Mouse (Mus musculus) adrenal gland, adult 2 months (tissue): Measurements from ENCODE around the gene Ddx50. TPM values are rescaled to one million over a fixed set of nuclear protein-coding genes. Genes with fewer than 3 reads are reported as not detected.
A peak's percentile ranks its signal among the peaks of the same experiment; 100 is the strongest.

ENCODE experiments used
- DNase-seq: peaks from one replicate; pipeline ENCODE4 v3.0.0; 2021
- long read RNA-seq: library from polyadenylated mRNA; stranded (forward); transcript quantifications from one replicate; pipeline ENCODE4 v2.0.0, GENCODE M21; 2021
- polyA plus RNA-seq: library from polyadenylated mRNA; depleted of rRNA; stranded (reverse); fragments of >200 nt; gene quantifications from 2 replicates; pipeline ENCODE4 v1.2.3, GENCODE M21; 2012; rRNA removed
- total RNA-seq, 2 experiments: library from RNA; stranded (reverse); gene quantifications; 2 replicates each; pipeline ENCODE4 v1.2.3; 2021

The Ddx50 gene
- total RNA-seq: 100 to 1,000 TPM; 103 to 108 TPM
- 2.7 and 4.1 TPM in 2 replicates for polyA plus RNA-seq
- long read RNA-seq, transcript Ddx50-201 (15 exons, 2,535 nt): major isoform, 25 of 57 reads
- long read RNA-seq, partial matches to known transcripts: 3 of 57 reads
- long read RNA-seq, other reads (novel, unspliced or antisense): 29 of 57 reads

DNA sequence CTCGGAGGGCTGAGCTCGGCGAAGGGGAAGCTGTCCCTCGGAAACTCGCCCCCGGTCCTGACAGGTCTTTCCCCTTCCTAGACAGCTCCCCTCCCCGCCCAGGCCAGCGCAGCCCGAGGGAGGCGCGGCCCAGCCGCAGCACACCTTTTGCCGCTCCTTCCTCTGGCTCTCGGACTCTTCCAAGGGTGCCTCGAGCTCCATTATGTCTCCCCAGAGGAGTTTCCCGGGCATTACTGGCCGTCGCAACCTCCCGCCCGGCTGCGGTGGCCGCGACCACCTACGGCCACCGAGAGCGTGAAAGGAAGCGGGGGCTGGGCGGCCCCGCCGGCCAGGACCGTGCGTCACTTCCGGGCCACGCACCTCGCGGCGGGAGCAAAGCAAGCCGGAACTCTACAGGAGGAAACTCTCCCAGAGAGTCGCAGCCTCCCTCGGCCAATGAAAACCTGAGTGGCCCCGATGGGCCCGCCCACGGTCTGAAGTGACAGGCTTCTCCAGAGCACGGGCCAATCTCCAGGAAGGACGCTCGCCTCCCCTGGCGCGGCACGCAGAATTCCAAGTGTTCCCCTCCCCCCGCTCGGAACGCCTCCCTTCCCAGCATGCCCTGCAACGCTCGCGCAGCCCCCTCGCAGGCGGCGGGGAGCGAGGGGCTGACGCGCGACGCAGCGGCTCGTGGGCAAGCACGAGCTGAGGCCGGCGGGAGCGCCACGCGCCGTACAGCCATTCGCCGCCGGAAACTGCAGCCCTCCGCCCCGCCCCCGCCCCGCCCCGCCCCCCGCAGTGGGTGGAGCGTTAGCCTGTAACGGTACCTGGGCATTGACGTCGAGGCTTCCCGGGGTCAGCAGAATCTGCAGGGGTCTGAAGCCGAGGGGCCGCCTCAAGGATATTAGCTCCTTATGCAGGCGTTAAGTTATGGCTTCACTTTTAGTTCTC lies at the start of gene Ddx50:
Gene Ddx50 (minus strand): TSS at position 338 of the 930 bp plus-strand sequence.
- peak; percentile 99 for DNase-seq

- DNase-seq: no peak
These were observed 41.8 kb upstream of the Ddx50 start for GRCm38 (mm10) chr10:62692771-62693170.

- no peak for DNase-seq
These were observed 41.2 kb upstream of the Ddx50 start for GRCm38 (mm10) chr10:62692244-62692643.

DNA sequence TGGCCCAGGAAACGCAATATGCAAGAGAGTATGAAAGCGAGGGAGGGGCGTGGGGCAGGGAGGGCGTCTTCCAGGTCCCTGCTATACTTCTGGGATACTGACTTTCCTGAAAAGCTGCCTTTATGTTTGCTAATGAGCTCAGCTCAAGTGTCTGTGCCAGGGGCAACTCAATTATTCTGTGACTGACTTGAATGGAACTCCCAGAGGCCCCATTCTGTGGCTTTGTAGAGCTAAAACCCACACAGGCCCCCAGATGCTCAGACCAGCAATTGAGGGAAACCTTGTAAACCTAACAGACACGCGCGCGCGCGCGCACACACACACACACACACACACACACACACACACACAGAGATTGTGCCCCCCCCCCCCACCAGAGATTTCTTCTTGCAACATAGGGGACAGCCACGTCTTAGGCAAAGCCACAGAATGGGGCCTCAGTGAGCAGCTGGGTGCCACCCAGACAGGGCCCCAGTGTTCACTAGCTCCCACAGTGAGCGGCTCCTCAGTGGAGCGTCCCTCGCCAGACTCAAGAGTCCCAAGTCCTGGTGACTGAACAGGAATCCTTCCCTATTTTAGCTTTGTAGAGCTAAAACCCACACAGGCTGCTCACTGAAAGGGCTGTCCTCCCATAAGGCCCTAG lies 36.1 kb upstream of the Ddx50 start:
- no peak for DNase-seq

GRCm38 (mm10) chr10:62683043-62683442 lies 32.0 kb upstream of the Ddx50 start:
- DNase-seq: peak; percentile 20

DNA sequence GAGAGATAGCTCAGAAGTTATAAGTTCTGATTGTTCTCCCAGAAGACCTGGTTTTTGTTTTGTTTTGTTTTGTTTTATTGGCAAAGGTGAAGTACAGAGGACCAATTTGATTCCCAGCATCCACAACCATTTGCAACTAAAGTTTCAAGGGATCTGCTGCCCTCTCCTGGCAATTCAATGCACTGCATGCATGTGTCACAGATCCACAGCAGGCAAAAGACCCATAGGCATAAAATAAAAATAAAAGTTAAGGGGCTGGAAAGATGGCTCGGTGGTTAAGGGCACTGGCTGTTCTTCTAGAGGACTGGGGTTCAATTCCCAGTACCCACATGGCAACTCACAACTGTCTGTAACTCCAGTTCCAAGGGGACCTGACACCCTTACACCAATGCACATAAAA lies 28.8 kb upstream of the Ddx50 start:
- DNase-seq: no peak

DNA sequence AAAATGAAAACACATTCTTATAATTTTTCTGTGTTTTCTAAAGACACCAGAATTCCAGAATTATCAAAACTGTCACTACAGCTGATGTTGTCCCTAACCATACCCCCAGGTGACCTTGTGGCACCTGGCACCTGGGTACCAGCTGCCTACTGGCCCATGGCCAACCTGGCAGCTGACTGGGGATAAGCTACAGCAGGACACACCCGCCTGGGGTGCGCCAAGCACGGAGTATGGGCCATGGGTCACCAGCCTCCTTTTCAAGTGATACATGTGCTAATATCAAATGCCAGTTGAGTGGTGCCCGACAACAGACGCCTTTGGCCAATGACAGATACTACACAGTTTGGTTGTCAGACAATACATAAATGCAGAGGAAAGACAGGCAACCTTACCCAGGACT lies 26.3 kb upstream of the Ddx50 start:
- DNase-seq: no peak

DNA sequence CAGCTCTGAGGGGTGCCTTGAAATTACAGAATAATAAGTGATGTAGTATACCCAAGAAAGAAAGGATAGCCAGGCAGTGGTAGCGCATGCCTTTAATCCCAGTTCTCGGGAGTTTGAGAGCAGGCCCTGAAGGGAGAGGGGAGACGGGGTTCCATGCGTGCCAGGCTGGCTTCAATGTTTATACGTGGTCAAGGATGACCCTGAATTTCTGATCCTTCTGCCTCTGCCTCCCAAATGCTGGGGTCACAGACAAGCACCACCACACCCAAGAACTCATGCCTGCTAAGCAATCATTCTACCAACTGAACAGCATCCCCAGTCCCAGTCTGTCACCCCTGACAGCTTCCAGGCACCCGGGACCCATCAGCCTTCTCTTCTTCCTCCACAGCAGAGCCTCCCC lies 25.2 kb upstream of the Ddx50 start:
- DNase-seq: no peak

DNA sequence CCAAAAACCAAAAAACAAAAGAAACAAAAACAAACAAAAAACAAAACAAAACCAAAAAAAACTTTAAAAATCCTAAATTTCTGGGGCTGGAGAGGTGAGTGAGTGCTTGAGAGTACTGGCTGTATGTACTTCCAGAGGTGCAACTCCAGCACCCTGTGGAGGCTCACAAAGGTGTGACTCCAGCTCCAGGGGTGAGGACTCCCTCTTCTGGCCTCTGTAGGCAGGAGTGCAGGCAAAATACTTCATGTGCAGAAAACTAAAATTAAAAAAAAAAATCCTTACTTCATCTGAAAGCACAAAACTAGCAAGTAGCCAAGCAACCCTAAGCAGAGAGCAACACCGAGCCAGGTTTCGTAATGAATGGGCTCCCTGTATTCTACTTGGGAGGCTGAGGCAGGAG lies 21.3 kb upstream of the Ddx50 start:
- DNase-seq: no peak

- no peak for DNase-seq
These were observed 18.2 kb upstream of the Ddx50 start for GRCm38 (mm10) chr10:62669245-62669644.

GRCm38 (mm10) chr10:62668463-62668862 lies 17.4 kb upstream of the Ddx50 start:
- no peak for DNase-seq

GRCm38 (mm10) chr10:62668043-62668442 lies 17.0 kb upstream of the Ddx50 start:
- no peak for DNase-seq

GRCm38 (mm10) chr10:62664963-62665590 lies 14.1 kb upstream of the Ddx50 start:
- DNase-seq: peak; percentile 53

GRCm38 (mm10) chr10:62664171-62664570 lies 13.2 kb upstream of the Ddx50 start:
- no peak for DNase-seq

GRCm38 (mm10) chr10:62656711-62657110 lies 5.7 kb upstream of the Ddx50 start:
- no peak for DNase-seq

DNA sequence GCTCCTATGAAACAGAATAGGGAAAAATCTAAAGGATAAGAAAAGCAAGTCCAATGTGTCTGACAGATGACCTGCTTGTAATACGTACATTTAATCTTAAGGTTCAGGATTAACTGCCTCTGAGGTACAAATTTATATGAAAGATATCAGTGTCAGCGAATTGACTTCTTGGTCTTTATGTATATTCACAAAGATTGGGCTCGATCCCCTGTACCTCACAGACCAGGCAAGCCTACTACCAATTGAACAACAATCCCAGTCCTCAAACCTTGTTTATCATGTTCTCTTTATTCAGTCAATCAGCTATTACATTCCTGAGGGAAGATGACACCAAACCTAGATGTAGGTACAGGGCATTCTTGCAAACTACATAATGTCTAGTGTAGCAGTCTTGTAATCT lies 943 bp upstream of the Ddx50 start:
- DNase-seq: no peak

DNA sequence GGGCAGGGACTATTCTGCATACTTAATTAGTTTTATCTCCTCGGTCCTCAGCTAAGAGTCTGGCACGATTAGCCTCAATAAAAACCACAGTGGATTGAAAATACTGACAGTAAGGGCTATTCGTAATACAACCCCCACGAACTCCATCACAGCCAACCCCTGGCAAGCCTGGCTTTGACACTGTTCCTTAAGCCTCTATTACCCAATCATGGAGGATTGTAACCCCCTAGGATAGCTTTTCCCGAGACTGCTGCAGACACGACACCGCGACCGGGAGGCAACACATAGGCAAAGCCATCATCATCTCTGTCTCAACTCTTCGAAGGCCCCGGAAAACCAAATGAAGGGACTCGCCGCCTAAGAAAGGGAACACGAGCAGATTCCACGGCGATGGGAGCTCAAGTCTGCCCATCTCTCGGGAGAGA lies 648 bp downstream of the Ddx50 start:
- no peak for DNase-seq

- no peak for DNase-seq
These were observed 46.9 kb downstream of the Ddx50 start for GRCm38 (mm10) chr10:62604161-62604560.

- DNase-seq: no peak
These were observed 47.6 kb downstream of the Ddx50 start for GRCm38 (mm10) chr10:62603233-62604030.

DNA sequence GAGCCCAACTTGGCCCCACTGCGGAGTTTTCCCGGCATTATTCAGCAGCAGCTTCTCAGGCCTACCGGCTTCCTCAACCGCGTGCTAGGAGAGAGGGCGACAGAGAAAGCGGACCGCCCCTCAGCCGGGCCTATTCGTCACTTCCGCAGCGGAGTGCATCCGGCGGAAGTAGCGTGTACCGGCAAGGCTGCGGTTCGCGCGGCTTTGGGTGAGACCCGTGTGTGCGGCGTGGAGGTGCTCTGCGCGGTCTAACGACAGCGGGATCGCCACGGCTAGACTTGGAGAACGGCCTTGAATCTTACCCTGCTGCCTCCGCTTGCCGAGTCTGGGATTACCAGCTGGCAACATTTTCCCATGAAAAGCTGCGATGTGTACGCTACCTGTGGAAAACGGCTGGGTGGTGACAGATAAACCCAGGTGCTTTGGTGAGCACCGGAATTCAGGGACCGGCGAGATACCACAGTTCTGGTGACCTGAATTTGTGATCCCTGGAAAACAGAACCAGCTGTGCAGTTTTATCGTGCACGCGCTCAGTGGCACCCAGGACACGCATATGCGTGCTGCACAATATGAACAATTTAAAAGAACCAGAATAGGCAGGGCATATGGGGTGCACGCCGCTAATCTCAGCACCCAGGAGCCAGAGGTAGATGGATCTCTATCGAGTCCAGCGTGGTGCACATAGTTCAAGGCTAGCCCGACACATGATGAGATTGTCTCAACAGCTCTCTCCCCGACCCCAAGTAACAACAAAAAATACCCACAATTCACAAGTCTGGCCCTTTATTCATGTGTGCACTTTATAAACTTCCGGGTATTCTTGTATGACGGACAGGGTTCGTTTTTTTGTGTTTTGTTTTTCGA lies 48.6 kb downstream of the Ddx50 start, which contains the start of gene Ddx21:
Gene Ddx21 (minus strand): TSS at position 105 of the 864 bp plus-strand sequence.
- DNase-seq: peak; percentile 93

- DNase-seq: no peak
These were observed 49.2 kb downstream of the Ddx50 start for GRCm38 (mm10) chr10:62601833-62602176.
